Mouse (Mus musculus) thymus, adult 2 months (tissue): ENCODE data around the gene She. TPM values are rescaled to one million over a fixed set of nuclear protein-coding genes. Genes with fewer than 3 reads are reported as not detected.

Experiments used
- DNase-seq: peaks from one replicate; pipeline ENCODE4 v3.0.0; 2021
- H3K27ac ChIP-seq: fragments of 200-500 bp; 2 replicates; pipeline ENCODE4 v1.5.1; 2012; ENCODE audit warnings: low read length, control low read depth; ENCODE audit not compliant: control insufficient read depth, insufficient read depth
- H3K27me3 ChIP-seq: fragments of 200-500 bp; 2 replicates; pipeline ENCODE4 v1.6.1; 2012; ENCODE audit warnings: mild to moderate bottlenecking, low read length, moderate library complexity, mixed read lengths; ENCODE audit not compliant: control insufficient read depth, insufficient read depth
- H3K36me3 ChIP-seq: fragments of 200-500 bp; 2 replicates; pipeline ENCODE4 v1.6.1; 2012; ENCODE audit warnings: mild to moderate bottlenecking, low read length, moderate library complexity; ENCODE audit not compliant: control insufficient read depth, insufficient read depth
- H3K4me1 ChIP-seq: fragments of 200-500 bp; replicated peaks from 2 replicates; pipeline ENCODE4 v1.6.1; 2012; ENCODE audit warnings: low read length; ENCODE audit not compliant: control insufficient read depth, insufficient read depth
- H3K4me3 ChIP-seq: fragments of 200-500 bp; 2 replicates; pipeline ENCODE4 v1.5.1; 2012; ENCODE audit warnings: mild to moderate bottlenecking, low read length, control low read depth, moderate library complexity; ENCODE audit not compliant: control insufficient read depth, insufficient read depth
- CTCF ChIP-seq: fragments of 200-500 bp; IDR thresholded peaks from 2 replicates; pipeline ENCODE4 v1.5.1; 2012; ENCODE audit warnings: mild to moderate bottlenecking, control low read depth, low read length, moderate library complexity, borderline replicate concordance; ENCODE audit not compliant: control insufficient read depth, poor library complexity, insufficient read depth; ENCODE audit errors: extremely low read depth
- POLR2A ChIP-seq: fragments of 200-500 bp; IDR thresholded peaks from 2 replicates; pipeline ENCODE4 v1.6.1; 2012; ENCODE audit warnings: mild to moderate bottlenecking, low read length, control low read depth, moderate library complexity; ENCODE audit not compliant: control insufficient read depth, poor library complexity, insufficient read depth; ENCODE audit errors: extremely low read depth
- WGBS: fragments of 180-500 bp; shearing (Covaris S2); methylation state at CpG from one replicate; pipeline ENCODE4 v1.1.7; 2018; 5-methylcytosine and 5-hydroxymethylcytosine counted together
- polyA plus RNA-seq: library from polyadenylated mRNA; depleted of rRNA; stranded (reverse); fragments of >200 nt; gene quantifications from 2 replicates; pipeline ENCODE4 v1.2.3, GENCODE M21; 2012

The She gene
- polyA plus RNA-seq, 1 experiment: 0.69 TPM

DNA sequence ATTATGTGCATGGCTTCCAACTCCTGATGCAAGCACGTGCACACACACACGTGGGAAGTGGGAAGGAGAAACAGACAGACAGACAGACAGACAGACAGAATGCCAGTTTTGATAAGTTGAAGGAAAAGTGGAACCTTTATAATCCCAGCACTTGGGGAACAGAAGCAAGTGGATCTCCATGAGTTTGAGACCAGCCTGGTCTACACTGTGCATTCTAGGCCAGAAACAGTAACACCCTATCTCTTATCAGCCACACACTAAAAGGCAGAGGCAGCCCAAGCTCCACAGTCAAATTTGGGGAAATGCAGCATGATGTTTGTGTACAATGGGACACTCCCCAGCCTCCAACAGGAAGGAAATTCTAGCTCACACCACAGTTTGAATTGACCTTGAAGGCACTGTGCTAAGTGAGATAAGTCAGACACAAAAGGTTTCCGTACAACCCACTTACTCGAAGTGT, 52.4 kb downstream of the She start:
- DNase-seq: no peak
- Histone ChIP-seq H3K4me1 (peaks cover 11% of the 10 kb centered on the region), H3K27me3 (no peaks in the 10 kb centered on the region), H3K27ac (no peak overlapping the region), H3K4me3 (no peak overlapping the region), H3K36me3 (no peaks in the 10 kb centered on the region)
- 55% methylated on average over 4 of the region's 4 CpGs for WGBS
- no peak for TF ChIP-seq CTCF
- TF ChIP-seq POLR2A: no peak

DNA sequence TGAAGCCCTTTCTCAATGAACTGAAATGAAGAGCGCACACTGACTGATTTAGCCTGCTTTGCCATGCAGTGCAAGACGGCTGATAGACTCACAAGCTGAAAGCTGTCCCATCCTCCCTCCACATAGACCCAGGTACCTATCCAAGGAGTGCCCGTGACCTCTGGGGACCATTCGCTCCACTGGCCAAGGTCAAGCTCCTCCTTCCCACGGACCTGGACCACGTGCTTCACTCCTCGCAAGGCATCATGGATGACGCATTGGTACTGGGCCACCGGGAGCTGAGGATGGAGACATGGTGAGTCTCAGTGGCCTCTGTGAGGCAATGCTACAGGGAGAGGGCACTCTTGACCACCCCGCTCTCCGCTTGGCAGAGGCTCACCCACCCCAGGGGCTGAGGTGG, 54.6 kb downstream of the She start:
- H3K27me3 ChIP-seq: no peaks in the 10 kb centered on the region
- peaks cover 25% of the 10 kb centered on the region for H3K4me1 ChIP-seq
- 98% methylated on average over 11 of the region's 11 CpGs for WGBS
- H3K27ac ChIP-seq: no peak overlapping the region
- H3K4me3 ChIP-seq: no peak overlapping the region
- no peak for DNase-seq
- TF ChIP-seq CTCF (no peak), POLR2A (no peak)
- no peaks in the 10 kb centered on the region for H3K36me3 ChIP-seq

DNA sequence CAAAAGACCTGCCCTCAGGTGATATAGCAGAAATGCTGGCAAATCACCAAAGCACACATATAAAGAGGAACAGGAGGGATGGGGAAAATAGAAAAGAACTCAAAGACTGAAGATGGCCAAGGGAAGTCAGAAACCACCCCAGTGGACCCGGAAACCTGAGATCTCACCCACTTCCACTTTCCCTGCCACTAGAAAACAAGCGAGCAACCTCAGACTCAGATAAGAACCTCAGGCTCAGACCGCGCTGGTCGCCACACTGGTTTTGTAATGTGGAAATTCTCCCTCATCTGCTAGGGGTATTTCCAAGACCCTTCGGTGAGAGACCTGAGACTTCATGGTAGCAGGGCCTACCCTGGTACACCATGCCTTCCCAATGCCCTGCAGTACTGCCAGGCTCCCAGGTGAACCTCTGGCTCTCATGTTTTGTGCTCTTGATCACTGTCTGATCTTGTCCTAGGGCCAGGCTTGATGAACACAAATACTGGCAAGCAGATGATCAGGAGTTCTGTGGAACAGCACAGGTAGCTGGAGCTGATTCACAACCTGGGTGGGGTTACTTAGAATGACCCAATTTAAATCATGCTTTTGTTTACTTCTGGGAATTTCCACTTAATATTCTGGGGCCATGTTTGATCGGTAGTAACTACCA, 56.5 kb downstream of the She start:
- no peak overlapping the region for H3K4me3 ChIP-seq
- peaks cover 25% of the 10 kb centered on the region for H3K4me1 ChIP-seq
- TF ChIP-seq POLR2A (no peak), CTCF (no peak)
- no peaks in the 10 kb centered on the region for H3K27me3 ChIP-seq
- H3K27ac ChIP-seq: no peak overlapping the region
- WGBS: 30% methylated on average over 7 of the region's 7 CpGs
- DNase-seq: no peak
- no peaks in the 10 kb centered on the region for H3K36me3 ChIP-seq

DNA sequence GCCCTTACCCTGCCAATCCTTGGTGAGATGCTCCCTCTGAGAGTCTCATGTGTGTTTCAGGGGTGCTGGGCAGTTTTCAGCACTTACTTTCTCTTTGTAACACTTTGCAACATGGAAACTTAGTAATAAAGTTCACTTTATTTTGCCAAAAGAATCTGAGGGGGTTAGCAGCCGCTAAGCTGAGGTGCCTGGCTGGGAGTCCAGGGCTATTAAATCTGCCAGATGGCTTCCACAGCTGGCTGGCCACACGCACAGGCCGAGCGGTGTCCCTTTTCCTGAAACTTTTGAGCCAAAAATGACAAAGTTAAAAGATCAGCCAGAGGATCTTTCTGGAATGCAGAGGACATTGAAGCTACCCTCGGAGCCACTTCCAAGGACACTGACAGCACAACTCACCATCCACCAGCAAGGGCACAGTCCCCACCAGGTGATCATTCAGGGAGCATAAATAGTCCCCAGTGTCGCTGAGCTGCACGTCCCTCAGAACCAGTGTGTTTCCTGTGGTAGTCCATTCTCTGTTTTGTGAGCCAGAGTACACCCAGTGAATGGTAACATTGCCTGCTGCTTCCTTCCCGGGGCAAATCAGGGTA, 58.8 kb downstream of the She start:
- Histone ChIP-seq H3K27ac (no peak overlapping the region), H3K4me3 (no peak overlapping the region), H3K36me3 (no peaks in the 10 kb centered on the region), H3K27me3 (no peaks in the 10 kb centered on the region), H3K4me1 (peaks cover 25% of the 10 kb centered on the region)
- no peak for DNase-seq
- 64% methylated on average over 8 of the region's 8 CpGs for WGBS
- TF ChIP-seq POLR2A: no peak
- no peak for TF ChIP-seq CTCF

DNA sequence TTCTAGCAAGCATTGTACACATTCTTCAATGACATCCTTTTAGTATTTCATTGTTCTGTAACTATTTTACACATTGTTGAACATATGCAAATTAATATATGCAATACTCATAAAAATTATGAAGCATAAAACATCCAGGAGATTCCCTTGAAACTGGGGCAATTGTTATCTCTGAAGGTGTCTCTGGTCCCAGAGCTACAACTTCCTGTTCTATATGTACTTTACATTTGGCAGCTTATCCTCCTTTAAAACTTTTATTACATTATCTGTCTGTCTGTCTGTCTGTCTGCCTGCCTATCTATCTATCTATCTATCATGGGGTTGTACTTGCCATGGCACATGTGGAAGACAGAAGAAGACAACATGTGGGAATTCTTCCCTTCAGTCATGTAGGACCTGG, 60.5 kb downstream of the She start:
- Histone ChIP-seq H3K36me3 (no peaks in the 10 kb centered on the region), H3K4me3 (no peak overlapping the region), H3K27me3 (no peaks in the 10 kb centered on the region), H3K4me1 (peaks cover 28% of the 10 kb centered on the region), H3K27ac (no peak overlapping the region)
- no peak for DNase-seq
- TF ChIP-seq CTCF (no peak), POLR2A (no peak)

DNA sequence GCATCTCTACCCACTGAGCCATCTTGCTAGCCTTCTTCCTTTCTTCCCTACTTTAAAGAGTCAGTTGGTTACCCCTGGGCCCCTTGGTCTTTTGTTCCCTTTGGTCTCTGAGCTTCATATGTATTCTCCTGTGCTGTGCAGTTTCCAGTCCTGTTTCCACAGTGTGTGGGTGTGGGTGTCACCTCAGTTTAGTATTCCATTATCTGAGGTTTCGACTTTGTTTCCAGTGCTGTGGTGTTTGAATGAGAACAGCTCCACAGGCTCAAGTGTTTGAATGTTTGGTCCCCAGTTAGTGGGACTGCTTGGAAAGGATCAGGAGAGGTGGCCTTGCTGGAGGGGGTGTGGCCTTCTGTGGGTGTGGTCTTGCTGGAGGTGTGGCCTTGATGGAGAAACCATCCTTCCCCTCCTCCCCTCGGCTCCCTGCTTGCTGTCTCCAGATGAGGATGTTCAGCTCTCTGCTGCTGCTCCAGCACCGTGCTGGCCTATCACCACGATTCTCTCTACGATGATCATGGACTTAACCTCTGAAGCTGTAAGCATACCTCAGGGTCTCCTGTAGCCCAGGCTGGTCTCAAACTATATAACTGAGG, 61.4 kb downstream of the She start:
- Histone ChIP-seq H3K36me3 (no peaks in the 10 kb centered on the region), H3K27ac (no peak overlapping the region), H3K4me1 (peaks cover 21% of the 10 kb centered on the region), H3K27me3 (no peaks in the 10 kb centered on the region), H3K4me3 (no peak overlapping the region)
- TF ChIP-seq CTCF (no peak), POLR2A (no peak)
- no peak for DNase-seq
- 86% methylated on average over 5 of the region's 5 CpGs for WGBS

DNA sequence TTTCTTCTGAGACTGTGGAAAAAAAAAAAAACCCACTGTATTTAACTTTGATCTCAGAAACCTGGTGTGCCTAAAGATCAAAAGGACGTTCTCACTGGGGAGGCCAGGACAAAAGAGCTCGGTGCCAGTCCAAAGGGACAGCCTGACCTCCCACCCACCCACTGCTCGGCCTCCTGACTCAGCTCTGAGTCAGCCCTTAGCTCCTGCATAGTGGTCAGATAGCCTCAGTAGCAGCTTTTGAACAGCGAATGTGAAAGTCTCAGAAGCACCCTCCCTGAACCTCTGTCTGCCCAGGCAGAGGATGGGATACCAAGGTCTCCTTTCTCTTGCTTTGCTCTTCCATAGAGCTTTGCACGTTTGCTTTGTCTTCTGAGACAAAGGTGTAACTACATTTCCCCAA, 65.4 kb downstream of the She start:
- H3K27me3 ChIP-seq: no peaks in the 10 kb centered on the region
- peaks cover 8% of the 10 kb centered on the region for H3K4me1 ChIP-seq
- no peaks in the 10 kb centered on the region for H3K36me3 ChIP-seq
- TF ChIP-seq CTCF (no peak), POLR2A (no peak)
- H3K4me3 ChIP-seq: no peak overlapping the region
- 73% methylated on average over 5 of the region's 5 CpGs for WGBS
- DNase-seq: no peak
- no peak overlapping the region for H3K27ac ChIP-seq
